Mouse (Mus musculus): ENCODE results near the gene Grm4. TPM values are rescaled to one million over a fixed set of nuclear protein-coding genes. Genes with fewer than 3 reads are reported as not detected.

The Grm4 gene
- polyA plus RNA-seq, 1 experiment from 2014 or later, result 0.02 TPM

- H3K4me1 ChIP-seq (replicated peaks), result no peaks in the 10 kb centered on the region
- no peak overlapping the region for H3K4me2 ChIP-seq
- no peaks in the 10 kb centered on the region for H3K9me3 ChIP-seq (replicated peaks)
- no peak overlapping the region for H3K4me3 ChIP-seq (replicated peaks)
- WGBS (ENCODE audit: insufficient replicate concordance), result 66% methylated on average over 31 of the region's 31 CpGs
- ATAC-seq (ENCODE audit: insufficient read depth), result no peak
- no peaks in the 10 kb centered on the region for H3K36me3 ChIP-seq (replicated peaks)
- H3K9ac ChIP-seq, result no peak overlapping the region
- no peak overlapping the region for H3K27ac ChIP-seq (replicated peaks)
- peaks cover 62% of the 10 kb centered on the region for H3K27me3 ChIP-seq
These were observed 18.3 kb downstream of the Grm4 start for GRCm38 (mm10) chr17:27502736-27503445.

DNA sequence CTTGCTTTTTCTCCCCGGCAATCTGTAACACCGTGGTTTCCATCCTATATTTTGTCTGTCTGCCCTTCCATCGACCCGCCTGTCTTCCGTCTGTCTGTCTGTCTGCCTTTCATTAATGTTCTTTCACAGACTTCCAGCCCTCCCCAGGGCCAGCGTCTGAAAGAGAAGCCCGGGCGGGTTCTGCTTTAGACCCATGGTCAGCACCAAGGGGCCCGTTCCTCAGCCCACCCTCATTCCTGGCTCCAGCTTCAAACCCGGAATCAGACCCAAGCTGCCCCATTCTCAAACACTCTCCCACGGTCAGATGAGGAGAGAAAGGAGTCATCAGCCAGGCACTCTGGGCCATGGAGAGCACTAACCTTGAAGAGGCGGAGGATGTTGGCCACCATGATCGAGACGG is 18.9 kb downstream of the Grm4 start:
- Histone ChIP-seq H3K4me3 (replicated peaks) (no peak overlapping the region), H3K36me3 (replicated peaks) (no peaks in the 10 kb centered on the region), H3K4me2 (peak overlapping the region; percentile 7; the same call in 1 of the 2 replicates), H3K9me3 (replicated peaks) (no peaks in the 10 kb centered on the region), H3K9ac (no peak overlapping the region), H3K27ac (replicated peaks) (no peak overlapping the region), H3K27me3 (peaks cover 56% of the 10 kb centered on the region), H3K4me1 (replicated peaks) (no peaks in the 10 kb centered on the region)
- ATAC-seq (ENCODE audit: insufficient read depth), result no peak
- WGBS (ENCODE audit: insufficient replicate concordance), result 28% methylated on average over 14 of the region's 14 CpGs

- WGBS (ENCODE audit: insufficient replicate concordance), result 13% methylated on average over 18 of the region's 18 CpGs
- Histone ChIP-seq H3K4me3 (replicated peaks) (no peak overlapping the region), H3K27me3 (peaks cover 49% of the 10 kb centered on the region), H3K36me3 (replicated peaks) (no peaks in the 10 kb centered on the region), H3K27ac (replicated peaks) (no peak overlapping the region), H3K9me3 (replicated peaks) (no peaks in the 10 kb centered on the region), H3K9ac (no peak overlapping the region), H3K4me2 (peak overlapping the region; percentile 7; the same call in 1 of the 2 replicates), H3K4me1 (replicated peaks) (no peaks in the 10 kb centered on the region)
- peak; percentile 34; the same call in 1 of the 2 replicates for ATAC-seq (ENCODE audit: insufficient read depth)
These were observed 19.6 kb downstream of the Grm4 start for GRCm38 (mm10) chr17:27501331-27502251.

DNA sequence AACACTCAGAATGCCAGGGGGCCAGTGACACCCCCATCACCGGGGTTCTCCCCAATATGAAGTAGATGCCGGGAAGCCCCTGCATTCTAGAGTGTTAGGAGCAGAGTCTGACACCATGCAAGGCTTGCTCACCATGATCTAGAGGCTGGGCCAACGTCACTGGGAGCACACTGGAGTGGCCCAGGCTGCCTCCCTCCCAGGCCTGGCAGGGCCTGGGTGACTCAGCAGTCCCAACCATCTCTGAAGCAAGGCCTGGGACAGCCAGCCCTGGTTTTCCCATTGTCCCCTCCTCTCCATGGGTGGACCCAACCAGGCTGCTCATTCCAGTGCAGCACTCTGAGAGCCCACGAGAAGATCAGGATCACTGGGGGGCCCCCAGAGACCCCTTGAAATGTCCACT is 20.4 kb downstream of the Grm4 start:
- Histone ChIP-seq H3K27me3 (peaks cover 42% of the 10 kb centered on the region), H3K4me3 (replicated peaks) (no peak overlapping the region), H3K4me1 (replicated peaks) (no peaks in the 10 kb centered on the region), H3K9me3 (replicated peaks) (no peaks in the 10 kb centered on the region), H3K36me3 (replicated peaks) (no peaks in the 10 kb centered on the region), H3K9ac (no peak overlapping the region), H3K27ac (replicated peaks) (no peak overlapping the region), H3K4me2 (no peak overlapping the region)
- WGBS (ENCODE audit: insufficient replicate concordance), result 31% methylated on average over 4 of the region's 4 CpGs
- no peak for ATAC-seq (ENCODE audit: insufficient read depth)

- H3K4me1 ChIP-seq (replicated peaks), result no peaks in the 10 kb centered on the region
- no peak overlapping the region for H3K27ac ChIP-seq (replicated peaks)
- H3K27me3 ChIP-seq, result peaks cover 28% of the 10 kb centered on the region
- H3K9me3 ChIP-seq (replicated peaks), result no peaks in the 10 kb centered on the region
- no peak overlapping the region for H3K4me3 ChIP-seq (replicated peaks)
- WGBS (ENCODE audit: insufficient replicate concordance), result 56% methylated on average over 13 of the region's 13 CpGs
- no peaks in the 10 kb centered on the region for H3K36me3 ChIP-seq (replicated peaks)
- H3K4me2 ChIP-seq, result no peak overlapping the region
- H3K9ac ChIP-seq, result no peak overlapping the region
- no peak; the same call in 1 of the 2 replicates for ATAC-seq (ENCODE audit: insufficient read depth)
These were observed 22.1 kb downstream of the Grm4 start for GRCm38 (mm10) chr17:27499080-27499479.

DNA sequence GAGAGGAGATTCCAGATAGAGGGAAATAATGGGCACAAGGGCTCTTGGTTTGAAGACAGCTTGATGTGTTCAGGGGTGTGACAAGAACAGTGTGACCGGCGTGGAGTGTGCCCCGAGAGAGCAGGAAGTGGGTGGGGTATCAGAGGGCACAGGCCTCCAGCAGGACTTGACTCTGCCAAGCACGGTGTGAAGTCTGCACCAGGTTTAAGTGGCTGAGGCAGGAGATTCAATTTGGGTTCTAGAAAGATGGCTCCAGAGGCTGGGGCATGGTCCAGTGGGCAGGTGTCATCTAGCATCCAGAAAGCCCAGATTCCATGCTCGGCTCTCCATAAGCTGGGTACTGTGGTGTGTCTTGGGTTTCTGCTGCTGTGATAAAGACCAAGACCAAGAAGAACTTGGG is 23.4 kb downstream of the Grm4 start:
- no peak overlapping the region for H3K27ac ChIP-seq (replicated peaks)
- no peak overlapping the region for H3K9ac ChIP-seq
- no peaks in the 10 kb centered on the region for H3K36me3 ChIP-seq (replicated peaks)
- no peak for ATAC-seq (ENCODE audit: insufficient read depth)
- no peaks in the 10 kb centered on the region for H3K9me3 ChIP-seq (replicated peaks)
- H3K4me1 ChIP-seq (replicated peaks), result no peaks in the 10 kb centered on the region
- peaks cover 18% of the 10 kb centered on the region for H3K27me3 ChIP-seq
- H3K4me3 ChIP-seq (replicated peaks), result no peak overlapping the region
- H3K4me2 ChIP-seq, result no peak overlapping the region
- 16% methylated on average over 5 of the region's 5 CpGs for WGBS (ENCODE audit: insufficient replicate concordance)

- Histone ChIP-seq H3K9ac (no peak overlapping the region), H3K36me3 (replicated peaks) (no peaks in the 10 kb centered on the region), H3K4me2 (no peak overlapping the region), H3K27ac (replicated peaks) (no peak overlapping the region), H3K4me3 (replicated peaks) (no peak overlapping the region), H3K27me3 (no peaks in the 10 kb centered on the region), H3K9me3 (replicated peaks) (no peaks in the 10 kb centered on the region), H3K4me1 (replicated peaks) (no peaks in the 10 kb centered on the region)
- 65% methylated on average over 7 of the region's 7 CpGs for WGBS (ENCODE audit: insufficient replicate concordance)
- no peak for ATAC-seq (ENCODE audit: insufficient read depth)
These were observed 26.1 kb downstream of the Grm4 start for GRCm38 (mm10) chr17:27495008-27495540.

GRCm38 (mm10) chr17:27493969-27494368 is 27.2 kb downstream of the Grm4 start:
- no peak overlapping the region for H3K9ac ChIP-seq
- no peaks in the 10 kb centered on the region for H3K27me3 ChIP-seq
- H3K27ac ChIP-seq (replicated peaks), result no peak overlapping the region
- no peaks in the 10 kb centered on the region for H3K9me3 ChIP-seq (replicated peaks)
- no peak overlapping the region for H3K4me3 ChIP-seq (replicated peaks)
- H3K4me1 ChIP-seq (replicated peaks), result no peaks in the 10 kb centered on the region
- no peak overlapping the region for H3K4me2 ChIP-seq
- H3K36me3 ChIP-seq (replicated peaks), result no peaks in the 10 kb centered on the region
- 45% methylated on average over 8 of the region's 8 CpGs for WGBS (ENCODE audit: insufficient replicate concordance)
- no peak for ATAC-seq (ENCODE audit: insufficient read depth)

GRCm38 (mm10) chr17:27493389-27493788 is 27.8 kb downstream of the Grm4 start:
- H3K4me3 ChIP-seq (replicated peaks), result no peak overlapping the region
- no peaks in the 10 kb centered on the region for H3K36me3 ChIP-seq (replicated peaks)
- no peak overlapping the region for H3K4me2 ChIP-seq
- no peak for ATAC-seq (ENCODE audit: insufficient read depth)
- no peak overlapping the region for H3K9ac ChIP-seq
- WGBS (ENCODE audit: insufficient replicate concordance), result 46% methylated on average over 4 of the region's 4 CpGs
- H3K27ac ChIP-seq (replicated peaks), result no peak overlapping the region
- H3K9me3 ChIP-seq (replicated peaks), result no peaks in the 10 kb centered on the region
- H3K27me3 ChIP-seq, result no peaks in the 10 kb centered on the region
- H3K4me1 ChIP-seq (replicated peaks), result no peaks in the 10 kb centered on the region

DNA sequence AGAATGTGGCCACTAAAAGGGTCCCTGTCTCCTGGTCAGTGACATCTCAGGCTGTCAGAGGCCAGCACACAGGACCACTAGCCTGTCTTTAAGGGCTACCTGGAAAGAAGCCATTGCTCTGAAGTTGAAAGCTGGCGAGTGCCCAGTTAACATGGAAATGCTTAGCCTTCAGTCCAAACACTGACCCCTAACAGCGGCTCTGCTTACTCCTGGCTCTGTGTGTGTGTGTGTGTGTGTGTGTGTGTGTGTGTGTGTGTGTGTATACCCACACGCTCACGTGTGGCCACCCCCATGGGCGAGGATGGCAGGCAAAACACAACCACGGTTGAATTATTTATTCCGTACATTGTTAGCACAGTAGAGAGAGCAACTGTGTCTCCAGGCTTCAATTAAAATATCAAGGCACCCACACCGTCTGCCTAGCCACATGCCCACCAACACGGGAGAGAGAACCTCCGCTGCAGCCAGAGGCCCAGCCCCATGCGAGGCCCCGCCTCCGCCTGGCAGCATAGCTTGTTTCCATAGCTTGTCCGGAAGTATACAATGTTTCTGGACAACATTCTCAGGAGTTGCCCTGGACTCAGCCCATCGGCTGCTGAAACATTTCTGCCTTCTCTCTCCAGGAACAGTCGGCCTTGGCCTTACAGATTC is 32.9 kb downstream of the Grm4 start:
- Histone ChIP-seq H3K27ac (replicated peaks) (no peak overlapping the region), H3K27me3 (no peaks in the 10 kb centered on the region), H3K4me1 (replicated peaks) (no peaks in the 10 kb centered on the region), H3K4me3 (replicated peaks) (no peak overlapping the region), H3K4me2 (no peak overlapping the region), H3K9me3 (replicated peaks) (no peaks in the 10 kb centered on the region), H3K9ac (no peak overlapping the region), H3K36me3 (replicated peaks) (no peaks in the 10 kb centered on the region)
- 60% methylated on average over 16 of the region's 16 CpGs for WGBS (ENCODE audit: insufficient replicate concordance)
- ATAC-seq (ENCODE audit: insufficient read depth), result no peak

DNA sequence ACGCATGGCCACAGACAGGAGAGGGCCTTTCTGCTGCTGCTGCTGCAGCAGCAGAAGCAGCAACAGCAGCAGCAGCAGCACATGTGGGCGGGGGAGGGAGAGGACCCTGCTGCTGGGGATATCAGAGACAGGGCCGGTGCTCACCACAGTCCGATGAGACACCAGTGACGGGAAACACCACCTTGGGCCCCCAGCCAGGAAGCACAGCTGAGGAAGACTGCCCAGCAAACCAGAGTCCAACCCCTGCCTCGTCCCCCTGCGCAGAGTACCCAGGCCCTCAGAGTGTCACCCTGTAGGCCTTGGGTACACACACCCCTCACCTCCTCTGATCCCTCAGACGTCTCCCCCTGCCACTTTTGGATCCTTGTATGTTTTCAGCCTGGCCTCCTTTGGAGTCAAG is 35.3 kb downstream of the Grm4 start:
- Histone ChIP-seq H3K4me3 (replicated peaks) (no peak overlapping the region), H3K9ac (no peak overlapping the region), H3K4me2 (no peak overlapping the region), H3K4me1 (replicated peaks) (no peaks in the 10 kb centered on the region), H3K27ac (replicated peaks) (no peak overlapping the region), H3K36me3 (replicated peaks) (no peaks in the 10 kb centered on the region), H3K9me3 (replicated peaks) (no peaks in the 10 kb centered on the region), H3K27me3 (no peaks in the 10 kb centered on the region)
- no peak for ATAC-seq (ENCODE audit: insufficient read depth)
- WGBS (ENCODE audit: insufficient replicate concordance), result 28% methylated on average over 7 of the region's 8 CpGs

All from liver, embryonic 15.5 days (tissue).